Mouse (Mus musculus) heart, embryonic 13.5 days (tissue): Measurements from ENCODE around the gene Rad52. TPM values are rescaled to one million over a fixed set of nuclear protein-coding genes. Genes with fewer than 3 reads are reported as not detected.

Experiments
- ATAC-seq: fragments of 200-750 bp; cut with Nextera tagmentation; 2 replicates; pipeline ENCODE4 v1.8.0; 2017; ENCODE audit warnings: moderate TSS enrichment; ENCODE audit not compliant: insufficient number of reproducible peaks, low FRiP score, low TSS enrichment; ENCODE audit errors: extremely low read depth
- H3K27ac ChIP-seq: fragments of 300-500 bp; sonication (generic); replicated peaks from 2 replicates; pipeline ENCODE4 v1.5.1; 2015; ENCODE audit warnings: moderate library complexity, mild to moderate bottlenecking, inconsistent platforms
- H3K27me3 ChIP-seq: fragments of 300-500 bp; sonication (generic); replicated peaks from 2 replicates; pipeline ENCODE4 v1.6.1; 2015; ENCODE audit warnings: mild to moderate bottlenecking, inconsistent platforms
- H3K36me3 ChIP-seq: fragments of 300-500 bp; sonication (generic); 2 replicates; pipeline ENCODE4 v1.6.1; 2015; ENCODE audit warnings: mild to moderate bottlenecking, inconsistent platforms
- H3K4me1 ChIP-seq: fragments of 300-500 bp; sonication (generic); 2 replicates; pipeline ENCODE4 v1.6.1; 2015; ENCODE audit warnings: inconsistent platforms
- H3K4me2 ChIP-seq: fragments of 300-500 bp; sonication (generic); 2 replicates; pipeline ENCODE4 v1.6.1; 2015; ENCODE audit warnings: inconsistent platforms, mild to moderate bottlenecking, moderate library complexity
- H3K4me3 ChIP-seq: fragments of 300-500 bp; sonication (generic); 2 replicates; pipeline ENCODE4 v1.5.1; 2015; ENCODE audit warnings: moderate library complexity, mild to moderate bottlenecking, inconsistent platforms
- H3K9ac ChIP-seq: fragments of 300-500 bp; sonication (generic); 2 replicates; pipeline ENCODE4 v1.6.1; 2015; ENCODE audit warnings: inconsistent platforms, mild to moderate bottlenecking, moderate library complexity
- H3K9me3 ChIP-seq: fragments of 300-500 bp; sonication (generic); 2 replicates; pipeline ENCODE4 v1.6.1; 2016; ENCODE audit warnings: inconsistent platforms
- WGBS: fragments of 180-500 bp; shearing (Covaris S2); methylation state at CpG from one replicate; pipeline ENCODE4 v1.1.7; 2015; ENCODE audit warnings: mixed read lengths; 5-methylcytosine and 5-hydroxymethylcytosine counted together
- polyA plus RNA-seq: library from polyadenylated mRNA; unstranded; fragments of >200 nt; fragmentation: Nextera tagmentation; extraction: Ambion mirVana; gene quantifications from 2 replicates; pipeline ENCODE4 v1.2.1, GENCODE M21; 2015

Gene Rad52
- 14.1 and 15.5 TPM in 2 replicates for polyA plus RNA-seq

- Histone ChIP-seq H3K4me3 (peak within 1 kb of the TSS; percentile 89), H3K9me3 (no peaks in the 10 kb centered on the region), H3K9ac (peak within 1 kb of the TSS; percentile 96), H3K27ac (peak within 1 kb of the TSS; percentile 98), H3K27me3 (no peaks in the 10 kb centered on the region), H3K4me1 (peaks cover 13% of the 10 kb centered on the region), H3K4me2 (peak within 1 kb of the TSS; percentile 90), H3K36me3 (peaks cover 18% of the 10 kb centered on the region; the same call in 1 of the 2 replicates)
- ATAC-seq: peak; percentile 72
- 1% methylated on average over 67 of the region's 67 CpGs for WGBS
Observed at GRCm38 (mm10) chr6:119902204-119903080, at the start of gene Rad52. Gene Rad52 (plus strand): TSS chr6:119902698.

GRCm38 (mm10) chr6:119854156-119854555 is 48.3 kb upstream of the Rad52 start:
- Histone ChIP-seq H3K4me3 (no peak overlapping the region), H3K36me3 (no peaks in the 10 kb centered on the region), H3K9ac (no peak overlapping the region), H3K27me3 (no peaks in the 10 kb centered on the region), H3K4me1 (peaks cover 20% of the 10 kb centered on the region), H3K4me2 (no peak overlapping the region), H3K27ac (no peak overlapping the region), H3K9me3 (no peaks in the 10 kb centered on the region)
- no peak for ATAC-seq
- WGBS: 25% methylated on average over 2 of the region's 2 CpGs

- H3K4me3 ChIP-seq: no peak overlapping the region
- H3K27ac ChIP-seq: no peak overlapping the region
- no peak overlapping the region for H3K4me2 ChIP-seq
- H3K9ac ChIP-seq: no peak overlapping the region
- H3K27me3 ChIP-seq: no peaks in the 10 kb centered on the region
- 0 out of 2 replicates have a peak, but pooled peaks cover 4% of the 10 kb centered on the region for H3K9me3 ChIP-seq
- peaks cover 10% of the 10 kb centered on the region for H3K4me1 ChIP-seq
- 87% methylated on average over 4 of the region's 4 CpGs for WGBS
- no peak for ATAC-seq
- no peaks in the 10 kb centered on the region for H3K36me3 ChIP-seq
Observed at GRCm38 (mm10) chr6:119855471-119855870, 47.0 kb upstream of the Rad52 start.

GRCm38 (mm10) chr6:119860236-119860635 is 42.3 kb upstream of the Rad52 start:
- 84% methylated on average over 2 of the region's 2 CpGs for WGBS

GRCm38 (mm10) chr6:119861519-119861918 is 41.0 kb upstream of the Rad52 start:
- Histone ChIP-seq H3K27me3 (no peaks in the 10 kb centered on the region), H3K36me3 (no peaks in the 10 kb centered on the region), H3K27ac (no peak overlapping the region), H3K9me3 (0 out of 2 replicates have a peak, but pooled peaks cover 4% of the 10 kb centered on the region), H3K4me2 (no peak overlapping the region), H3K4me1 (peaks cover 4% of the 10 kb centered on the region), H3K4me3 (no peak overlapping the region), H3K9ac (no peak overlapping the region)
- 72% methylated on average over 8 of the region's 8 CpGs for WGBS
- no peak for ATAC-seq

More at GRCm38 (mm10) chr6:119860236-119860635, 42.3 kb upstream of the Rad52 start:
- Histone ChIP-seq H3K9ac (no peak overlapping the region), H3K27ac (no peak overlapping the region), H3K4me2 (no peak overlapping the region), H3K27me3 (no peaks in the 10 kb centered on the region), H3K9me3 (0 out of 2 replicates have a peak, but pooled peaks cover 4% of the 10 kb centered on the region), H3K4me1 (peaks cover 4% of the 10 kb centered on the region), H3K36me3 (no peaks in the 10 kb centered on the region), H3K4me3 (no peak overlapping the region)
- no peak for ATAC-seq

- Histone ChIP-seq H3K9ac (no peak overlapping the region), H3K4me1 (no peaks in the 10 kb centered on the region), H3K9me3 (0 out of 2 replicates have a peak, but pooled peaks cover 2% of the 10 kb centered on the region), H3K4me3 (no peak overlapping the region), H3K4me2 (no peak overlapping the region), H3K36me3 (no peaks in the 10 kb centered on the region), H3K27me3 (no peaks in the 10 kb centered on the region), H3K27ac (no peak overlapping the region)
- WGBS: 75% methylated on average over 11 of the region's 11 CpGs
- no peak for ATAC-seq
Observed at GRCm38 (mm10) chr6:119864341-119865034, 38.0 kb upstream of the Rad52 start.

GRCm38 (mm10) chr6:119883151-119883550 is 19.3 kb upstream of the Rad52 start:
- Histone ChIP-seq H3K9me3 (no peaks in the 10 kb centered on the region), H3K27me3 (no peaks in the 10 kb centered on the region; the same call in 1 of the 2 replicates), H3K36me3 (no peaks in the 10 kb centered on the region), H3K27ac (no peak overlapping the region), H3K4me1 (no peaks in the 10 kb centered on the region), H3K4me3 (no peak overlapping the region), H3K9ac (no peak overlapping the region), H3K4me2 (no peak overlapping the region)
- WGBS: 49% methylated on average over 7 of the region's 7 CpGs
- no peak; the same call in 1 of the 2 replicates for ATAC-seq

- Histone ChIP-seq H3K4me2 (no peak overlapping the region), H3K4me3 (no peak overlapping the region), H3K27me3 (no peaks in the 10 kb centered on the region; the same call in 1 of the 2 replicates), H3K36me3 (no peaks in the 10 kb centered on the region), H3K9me3 (no peaks in the 10 kb centered on the region), H3K27ac (no peak overlapping the region), H3K9ac (no peak overlapping the region), H3K4me1 (no peaks in the 10 kb centered on the region)
- WGBS: 70% methylated on average over 7 of the region's 7 CpGs
- no peak for ATAC-seq
Observed at GRCm38 (mm10) chr6:119892711-119893110, 9.8 kb upstream of the Rad52 start.

GRCm38 (mm10) chr6:119903081-119903789 is 737 bp downstream of the Rad52 start:
- peak overlapping the region; percentile 89 for H3K4me3 ChIP-seq
- peak overlapping the region; percentile 96 for H3K9ac ChIP-seq
- no peaks in the 10 kb centered on the region for H3K27me3 ChIP-seq
- peak overlapping the region; percentile 90 for H3K4me2 ChIP-seq
- H3K36me3 ChIP-seq: peaks cover 22% of the 10 kb centered on the region; the same call in 1 of the 2 replicates
- peak overlapping the region; percentile 98 for H3K27ac ChIP-seq
- ATAC-seq: no peak
- WGBS: 19% methylated on average over 15 of the region's 15 CpGs
- peaks cover 13% of the 10 kb centered on the region for H3K4me1 ChIP-seq
- no peaks in the 10 kb centered on the region for H3K9me3 ChIP-seq

- Histone ChIP-seq H3K9ac (no peak overlapping the region), H3K27me3 (no peaks in the 10 kb centered on the region)
- ATAC-seq: no peak
Observed at GRCm38 (mm10) chr6:119905461-119905860, 3.0 kb downstream of the Rad52 start.

GRCm38 (mm10) chr6:119912046-119912445 is 9.5 kb downstream of the Rad52 start:
- 68% methylated on average over 5 of the region's 5 CpGs for WGBS

More at GRCm38 (mm10) chr6:119905461-119905860, 3.0 kb downstream of the Rad52 start:
- WGBS: 87% methylated on average over 5 of the region's 5 CpGs
- no peak overlapping the region for H3K4me3 ChIP-seq
- H3K36me3 ChIP-seq: peaks cover 22% of the 10 kb centered on the region; the same call in 1 of the 2 replicates
- H3K4me1 ChIP-seq: peaks cover 13% of the 10 kb centered on the region
- H3K9me3 ChIP-seq: no peaks in the 10 kb centered on the region
- no peak overlapping the region for H3K4me2 ChIP-seq
- no peak overlapping the region for H3K27ac ChIP-seq

More at GRCm38 (mm10) chr6:119912046-119912445, 9.5 kb downstream of the Rad52 start:
- no peak for ATAC-seq
- Histone ChIP-seq H3K27ac (no peak overlapping the region), H3K36me3 (peaks cover 62% of the 10 kb centered on the region), H3K27me3 (no peaks in the 10 kb centered on the region), H3K9me3 (no peaks in the 10 kb centered on the region), H3K4me2 (no peak overlapping the region), H3K9ac (no peak overlapping the region), H3K4me1 (no peaks in the 10 kb centered on the region), H3K4me3 (no peak overlapping the region)
